Mouse (Mus musculus) spleen, adult 2 months (tissue): ENCODE data around the gene Fbxo34. TPM values are rescaled to one million over a fixed set of nuclear protein-coding genes. Genes with fewer than 3 reads are reported as not detected.

Experiments
- DNase-seq, 2 experiments: peaks; one replicate each; pipeline versions ENCODE4 v3.0.0 to v3.0.0-alpha.2; 2012 to 2021; ENCODE audit warnings: low spot score in 2 of 2, low read depth in 1 of 2
- H3K27ac ChIP-seq: fragments of 200-500 bp; 2 replicates; pipeline ENCODE4 v1.5.1; 2012; ENCODE audit warnings: low read length, inconsistent platforms; ENCODE audit not compliant: insufficient read depth
- H3K27me3 ChIP-seq: fragments of 200-500 bp; 2 replicates; pipeline ENCODE4 v1.6.1; 2012; ENCODE audit warnings: mild to moderate bottlenecking, moderate library complexity, low read length, inconsistent platforms; ENCODE audit not compliant: control insufficient read depth, insufficient read depth
- H3K36me3 ChIP-seq: fragments of 200-500 bp; 2 replicates; pipeline ENCODE4 v1.6.1; 2012; ENCODE audit warnings: mild to moderate bottlenecking, low read length, inconsistent platforms; ENCODE audit not compliant: control insufficient read depth, insufficient read depth
- H3K4me1 ChIP-seq: fragments of 200-500 bp; 2 replicates; pipeline ENCODE4 v1.6.1; 2011; ENCODE audit warnings: inconsistent platforms; ENCODE audit not compliant: control insufficient read depth, insufficient read depth, insufficient read length
- H3K4me3 ChIP-seq: fragments of 200-500 bp; 2 replicates; pipeline ENCODE4 v1.5.1; 2011; ENCODE audit warnings: mild to moderate bottlenecking, inconsistent platforms; ENCODE audit not compliant: insufficient read depth, insufficient read length; ENCODE audit errors: extremely low read depth
- CTCF ChIP-seq: fragments of 200-500 bp; IDR thresholded peaks from 2 replicates; pipeline ENCODE4 v1.5.1; 2011; ENCODE audit warnings: mild to moderate bottlenecking, inconsistent platforms; ENCODE audit not compliant: insufficient read depth, insufficient read length, insufficient replicate concordance; ENCODE audit errors: extremely low read depth
- POLR2A ChIP-seq: fragments of 200-500 bp; IDR thresholded peaks from 2 replicates; pipeline ENCODE4 v1.6.1; 2011; ENCODE audit warnings: low read depth, low read length, inconsistent platforms
- WGBS: fragments of 180-500 bp; shearing (Covaris S2); methylation state at CpG from one replicate; pipeline ENCODE4 v1.1.7; 2018; 5-methylcytosine and 5-hydroxymethylcytosine counted together
- polyA plus RNA-seq: library from polyadenylated mRNA; depleted of rRNA; stranded (reverse); fragments of >200 nt; gene quantifications from 2 replicates; pipeline ENCODE4 v1.2.3, GENCODE M21; 2012

Gene Fbxo34
- polyA plus RNA-seq, 1 experiment = 11.3 TPM

GRCm38 (mm10) chr14:47472743-47473546 lies 22.7 kb downstream of the Fbxo34 start:
- Histone ChIP-seq H3K27me3 (no peaks in the 10 kb centered on the region), H3K4me3 (peak overlapping the region; percentile 93), H3K27ac (peak overlapping the region; percentile 81), H3K4me1 (peaks cover 2% of the 10 kb centered on the region), H3K36me3 (no peaks in the 10 kb centered on the region)
- WGBS = under 1% methylated on average over 68 of the region's 69 CpGs
- no peak for TF ChIP-seq CTCF
- TF ChIP-seq POLR2A = no peak
- peak; percentile 46 to 49 for DNase-seq

GRCm38 (mm10) chr14:47473891-47474290 lies 23.7 kb downstream of the Fbxo34 start:
- Histone ChIP-seq H3K27ac (no peak overlapping the region), H3K4me1 (peaks cover 2% of the 10 kb centered on the region), H3K4me3 (no peak overlapping the region), H3K27me3 (no peaks in the 10 kb centered on the region), H3K36me3 (no peaks in the 10 kb centered on the region)
- TF ChIP-seq CTCF = no peak
- TF ChIP-seq POLR2A = no peak
- 88% methylated on average over 9 of the region's 9 CpGs for WGBS
- no peak for DNase-seq

GRCm38 (mm10) chr14:47474571-47475254 lies 24.5 kb downstream of the Fbxo34 start:
- 87% methylated on average over 8 of the region's 8 CpGs for WGBS
- no peak overlapping the region for H3K4me3 ChIP-seq
- no peak overlapping the region for H3K27ac ChIP-seq
- peaks cover 2% of the 10 kb centered on the region for H3K4me1 ChIP-seq
- no peaks in the 10 kb centered on the region for H3K36me3 ChIP-seq
- no peaks in the 10 kb centered on the region for H3K27me3 ChIP-seq
- no peak for DNase-seq
- no peak for TF ChIP-seq CTCF
- no peak for TF ChIP-seq POLR2A

GRCm38 (mm10) chr14:47476266-47476665 lies 26.0 kb downstream of the Fbxo34 start:
- H3K4me1 ChIP-seq = peaks cover 2% of the 10 kb centered on the region
- H3K27ac ChIP-seq = no peak overlapping the region
- 95% methylated on average over 4 of the region's 4 CpGs for WGBS
- no peak overlapping the region for H3K4me3 ChIP-seq
- no peaks in the 10 kb centered on the region for H3K27me3 ChIP-seq
- no peak for DNase-seq
- H3K36me3 ChIP-seq = no peaks in the 10 kb centered on the region
- TF ChIP-seq POLR2A = no peak
- TF ChIP-seq CTCF = no peak

- no peak for TF ChIP-seq POLR2A
- no peak for TF ChIP-seq CTCF
- no peaks in the 10 kb centered on the region for H3K36me3 ChIP-seq
- no peak for DNase-seq
- H3K27me3 ChIP-seq = no peaks in the 10 kb centered on the region
- H3K27ac ChIP-seq = no peak overlapping the region
- 87% methylated on average over 2 of the region's 2 CpGs for WGBS
- no peaks in the 10 kb centered on the region; the same call in none of the 2 replicates for H3K4me1 ChIP-seq
- no peak overlapping the region for H3K4me3 ChIP-seq
Observed at GRCm38 (mm10) chr14:47477711-47478110, 27.5 kb downstream of the Fbxo34 start.

- no peak for DNase-seq
- no peaks in the 10 kb centered on the region for H3K27me3 ChIP-seq
- H3K4me1 ChIP-seq = no peaks in the 10 kb centered on the region; the same call in 1 of the 2 replicates
- TF ChIP-seq POLR2A = no peak
- no peak for TF ChIP-seq CTCF
- H3K4me3 ChIP-seq = no peak overlapping the region
- 81% methylated on average over 6 of the region's 6 CpGs for WGBS
- H3K27ac ChIP-seq = no peak overlapping the region
- no peaks in the 10 kb centered on the region for H3K36me3 ChIP-seq
Observed at GRCm38 (mm10) chr14:47482200-47482599, 32.0 kb downstream of the Fbxo34 start.
